Mouse (Mus musculus): Measurements from ENCODE around the gene Nme9. TPM values are rescaled to one million over a fixed set of nuclear protein-coding genes. Genes with fewer than 3 reads are reported as not detected.

Nme9 gene
- polyA plus RNA-seq, 1 experiment, result 0.10 TPM

DNA sequence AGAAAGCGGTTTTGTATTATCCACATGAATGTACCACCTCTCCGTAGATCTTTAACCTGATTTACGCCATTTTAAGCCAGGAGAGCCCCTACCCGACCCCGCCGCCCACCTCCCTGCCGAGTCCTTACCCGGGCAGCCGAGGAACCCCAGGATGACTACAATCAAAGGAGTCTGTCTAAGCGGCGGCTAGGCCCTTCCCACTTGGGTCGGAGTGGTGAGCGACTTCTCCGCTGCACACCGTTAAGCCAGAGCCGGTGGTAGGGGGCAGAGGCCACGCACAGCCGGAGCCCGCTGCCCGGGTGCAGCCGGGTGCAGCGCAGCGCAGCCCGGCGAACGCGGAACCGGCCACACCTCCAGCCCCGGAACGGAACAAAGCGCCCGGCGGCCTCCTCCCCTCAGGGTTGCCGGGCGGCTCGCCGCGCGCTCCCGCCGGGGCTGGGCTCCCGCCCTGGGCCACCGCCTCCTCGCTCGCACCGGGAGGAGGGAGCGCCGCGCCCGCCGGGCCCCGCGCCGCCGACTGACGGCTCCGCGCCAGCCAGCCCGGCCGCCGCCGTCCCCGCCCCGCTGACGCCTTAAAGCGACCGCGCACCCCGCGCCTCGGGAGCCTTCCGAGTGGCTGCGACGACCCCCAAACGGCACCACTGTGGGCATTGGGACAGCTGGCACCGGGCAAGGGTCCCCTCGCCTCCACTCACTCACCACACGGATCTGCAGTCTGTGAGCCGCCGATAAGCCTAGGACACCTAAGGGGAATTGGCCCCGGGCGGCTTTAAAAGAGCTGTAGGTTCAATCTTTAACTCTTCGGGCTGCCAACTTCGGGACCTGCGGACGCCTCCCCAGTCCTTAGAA is 14.9 kb upstream of the Nme9 start:
- DNase-seq (ENCODE audit: low spot score), result peak; percentile 85

DNA sequence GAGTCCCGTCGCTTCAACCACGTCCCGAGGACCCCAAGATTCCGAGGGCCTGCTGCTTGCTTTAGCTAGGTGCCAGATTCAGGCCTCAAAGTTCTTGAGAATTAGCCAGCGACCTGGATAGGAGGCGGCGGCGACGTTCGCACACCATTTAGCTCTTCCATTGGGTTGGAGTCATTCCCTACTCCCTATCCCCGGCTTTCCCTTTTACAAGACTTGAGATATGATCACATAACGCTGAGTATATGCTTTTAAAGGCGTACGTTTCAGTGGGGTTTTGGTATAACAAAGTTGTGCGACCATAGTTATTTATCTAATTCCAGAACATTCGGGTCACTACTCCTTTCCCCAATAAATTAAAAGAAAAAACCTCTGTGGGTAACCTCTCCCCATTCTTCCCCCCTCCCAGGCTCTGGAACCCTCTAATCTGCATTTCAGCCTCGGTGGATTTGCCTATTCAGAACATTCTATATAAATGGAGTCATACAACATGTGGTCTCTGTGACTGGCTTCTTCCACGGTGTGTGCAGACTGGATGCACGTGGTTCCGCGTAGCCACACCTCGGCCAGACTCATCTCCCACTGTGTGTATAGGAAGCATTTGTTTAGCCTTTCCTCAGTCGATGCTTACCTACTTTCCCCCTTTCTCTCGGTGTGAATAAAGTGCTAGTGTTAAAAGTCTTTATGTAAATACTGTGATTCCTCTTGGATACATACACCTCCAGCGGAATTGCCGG is 14.1 kb upstream of the Nme9 start, which contains the start of gene Mras:
Gene Mras, minus strand, starts transcription at position 351 of the 734 bp plus-strand sequence.
- no peak for DNase-seq (ENCODE audit: low spot score)

- DNase-seq (ENCODE audit: low spot score), result no peak
These were observed 13.3 kb upstream of the Nme9 start for GRCm38 (mm10) chr9:99437781-99438565.

DNA sequence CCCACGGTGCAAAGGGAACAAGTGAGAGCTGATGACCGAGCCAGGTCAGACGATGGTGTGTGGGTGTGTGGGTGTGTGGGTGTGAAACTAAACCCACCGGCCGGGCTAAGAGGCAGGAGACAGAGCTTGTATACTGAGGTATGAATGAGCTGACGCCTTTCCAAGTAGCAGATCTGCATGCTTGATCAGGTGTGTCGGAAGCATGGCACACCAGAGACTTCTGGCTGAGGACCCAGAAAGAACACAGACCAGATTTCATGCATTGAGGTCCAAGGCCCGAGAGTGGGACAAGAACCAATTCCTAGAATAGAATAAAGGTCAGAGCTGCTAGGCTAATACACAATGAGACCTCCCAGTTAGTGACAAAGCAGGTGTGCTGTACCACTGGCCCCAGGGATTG is 12.2 kb upstream of the Nme9 start:
- no peak for DNase-seq (ENCODE audit: low spot score)

GRCm38 (mm10) chr9:99440941-99441340 is 10.3 kb upstream of the Nme9 start:
- no peak for DNase-seq (ENCODE audit: low spot score)

- no peak for DNase-seq (ENCODE audit: low spot score)
These were observed 9.4 kb upstream of the Nme9 start for GRCm38 (mm10) chr9:99441647-99442433.

- no peak for DNase-seq (ENCODE audit: low spot score)
These were observed 6.6 kb upstream of the Nme9 start for GRCm38 (mm10) chr9:99444590-99445178.

DNA sequence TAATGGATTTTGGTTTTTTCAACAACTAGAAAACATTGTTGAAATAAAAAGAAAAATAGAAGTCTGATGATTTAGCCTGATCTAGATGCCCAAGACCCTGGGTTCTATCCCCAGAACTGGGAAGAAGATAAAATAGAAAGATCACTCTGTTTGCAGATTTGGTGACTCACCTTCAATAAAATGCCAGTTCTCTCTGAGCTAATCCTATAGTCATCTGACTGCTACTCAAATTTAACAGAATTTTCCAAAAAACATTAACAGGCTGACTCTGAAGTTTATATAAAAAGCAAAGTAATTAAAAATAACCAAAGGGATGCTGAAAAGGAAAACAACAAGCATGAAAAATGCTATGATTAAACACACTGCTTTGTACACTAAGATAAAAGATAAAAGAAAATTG is 5.0 kb upstream of the Nme9 start:
- DNase-seq (ENCODE audit: low spot score), result no peak

DNA sequence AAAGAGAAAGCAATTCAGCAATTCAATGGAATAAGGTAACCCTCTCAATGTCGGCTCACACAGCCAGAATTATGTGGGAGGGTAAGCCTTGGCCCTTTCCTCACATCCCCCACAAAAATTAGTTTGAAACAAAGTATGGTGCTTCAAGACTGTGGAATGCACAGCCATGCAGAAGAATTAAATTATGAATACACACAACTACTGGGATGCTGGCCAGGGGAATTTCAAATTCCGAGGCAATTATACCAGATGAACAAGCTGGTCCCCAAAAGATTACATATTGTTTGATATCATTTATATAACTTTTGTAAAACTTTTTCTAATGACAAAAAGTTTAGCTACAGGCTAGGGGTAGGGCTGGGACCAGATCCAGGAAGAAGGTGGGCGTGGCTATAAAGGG is 4.0 kb upstream of the Nme9 start:
- DNase-seq (ENCODE audit: low spot score), result no peak

GRCm38 (mm10) chr9:99449886-99450647 is 1.2 kb upstream of the Nme9 start:
- no peak for DNase-seq (ENCODE audit: low spot score)

DNA sequence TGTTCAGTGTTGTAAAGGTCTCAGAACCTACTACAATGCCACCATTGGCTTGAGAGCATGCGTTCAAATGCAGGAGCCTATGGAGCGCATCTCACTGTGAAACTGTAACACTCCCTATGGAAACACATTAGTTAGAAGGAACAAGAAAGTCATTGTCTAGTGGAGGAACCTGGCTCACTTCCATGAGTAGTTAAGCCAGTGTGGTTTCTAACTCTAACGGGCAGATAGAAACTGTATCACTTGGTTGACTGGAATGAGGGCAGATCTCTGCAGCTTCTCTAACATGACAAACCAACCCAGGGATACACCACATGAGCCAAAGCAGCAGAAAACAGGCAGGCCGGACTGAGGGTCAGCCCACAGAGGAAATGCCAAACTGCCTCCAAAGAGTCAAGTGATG is 2.9 kb downstream of the Nme9 start:
- DNase-seq (ENCODE audit: low spot score), result no peak

- no peak for DNase-seq (ENCODE audit: low spot score)
These were observed 7.4 kb downstream of the Nme9 start for GRCm38 (mm10) chr9:99458529-99459208.

GRCm38 (mm10) chr9:99459730-99460129 is 8.5 kb downstream of the Nme9 start:
- DNase-seq (ENCODE audit: low spot score), result no peak

DNA sequence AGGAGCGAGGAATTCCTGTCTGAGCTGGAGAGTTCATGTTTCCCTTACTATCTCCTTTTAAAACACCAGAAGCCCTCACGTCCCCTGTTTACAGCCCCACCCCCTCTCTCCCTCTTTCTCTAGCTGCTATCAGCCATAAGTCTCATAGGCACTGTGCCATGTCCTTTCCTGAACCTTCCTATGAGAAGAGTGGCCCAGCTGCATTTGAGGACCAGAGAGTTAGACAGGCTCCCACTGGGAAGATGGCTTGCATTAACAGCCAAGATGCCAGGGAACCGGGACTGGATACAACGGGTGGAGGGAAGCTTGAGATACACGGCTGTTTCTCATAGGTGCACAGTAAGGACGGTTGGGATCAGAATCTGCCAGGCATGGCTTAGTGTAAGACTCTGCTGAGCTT is 13.6 kb downstream of the Nme9 start:
- no peak for DNase-seq (ENCODE audit: low spot score)

- no peak for DNase-seq (ENCODE audit: low spot score)
These were observed 17.3 kb downstream of the Nme9 start for GRCm38 (mm10) chr9:99468572-99468971.

- DNase-seq (ENCODE audit: low spot score), result no peak
These were observed 18.5 kb downstream of the Nme9 start for GRCm38 (mm10) chr9:99469681-99470273.

DNA sequence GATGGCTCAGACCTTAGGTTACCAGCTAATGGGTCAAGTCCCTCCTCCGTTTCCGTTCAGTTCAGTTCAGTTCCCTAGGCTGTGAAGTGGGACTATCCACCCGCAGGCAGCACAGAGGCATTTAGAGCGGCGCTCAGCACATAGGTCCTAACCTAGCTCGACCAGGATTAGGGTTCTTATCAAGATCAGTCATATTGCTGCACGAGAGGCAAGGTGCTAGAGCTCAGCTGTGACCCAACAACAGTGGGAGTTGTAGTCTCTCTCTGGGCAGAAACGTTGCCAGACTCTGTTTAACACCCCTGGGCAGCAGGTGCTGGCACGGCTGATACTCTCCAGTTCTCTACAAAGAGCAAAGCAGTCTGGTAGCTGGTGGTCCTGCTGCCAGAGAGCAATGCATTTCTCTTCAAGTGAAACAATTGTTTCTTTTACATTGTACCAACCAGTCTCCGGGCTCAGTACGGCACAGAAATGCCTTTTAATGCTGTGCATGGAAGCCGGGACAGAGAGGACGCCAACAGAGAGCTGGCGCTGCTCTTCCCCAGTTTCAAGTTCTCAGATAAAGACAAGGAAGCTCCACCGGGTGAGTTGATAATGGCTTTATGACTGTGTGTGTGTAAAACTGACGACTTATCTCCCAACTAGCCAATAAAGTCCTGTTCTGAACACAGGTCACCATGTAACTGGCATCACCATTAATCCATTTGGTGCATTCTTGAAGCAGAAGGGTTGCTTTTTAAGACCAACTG is 19.2 kb downstream of the Nme9 start:
- no peak for DNase-seq (ENCODE audit: low spot score)

GRCm38 (mm10) chr9:99471334-99471733 is 20.1 kb downstream of the Nme9 start:
- no peak for DNase-seq (ENCODE audit: low spot score)

All from urinary bladder, adult 2 months (tissue).